Mouse (Mus musculus) liver, embryonic 14.5 days (tissue): Measurements from ENCODE around the gene Zbtb34. TPM values are rescaled to one million over a fixed set of nuclear protein-coding genes. Genes with fewer than 3 reads are reported as not detected.

Experiments
- ATAC-seq: fragments of 200-750 bp; cut with Nextera tagmentation; 2 replicates; pipeline ENCODE4 v1.8.0; 2017; ENCODE audit warnings: moderate number of reproducible peaks, mild to moderate bottlenecking, moderate library complexity; ENCODE audit not compliant: insufficient read depth
- DNase-seq, 3 experiments: peaks; one replicate each; pipeline ENCODE4 v3.0.0-alpha.2; 2012 to 2013; ENCODE audit warnings: low read depth in 3 of 3, low spot score in 3 of 3
- H3K27ac ChIP-seq: fragments of 300-500 bp; sonication (generic); 2 replicates; pipeline ENCODE4 v1.5.1; 2014; ENCODE audit warnings: moderate library complexity, mild to moderate bottlenecking, control low read depth, inconsistent platforms
- H3K27me3 ChIP-seq: fragments of 300-500 bp; sonication (generic); 2 replicates; pipeline ENCODE4 v1.6.1; 2014; ENCODE audit warnings: mild to moderate bottlenecking, low read length, moderate library complexity; ENCODE audit not compliant: control insufficient read depth, insufficient read depth
- H3K36me3 ChIP-seq: fragments of 300-500 bp; sonication (generic); replicated peaks from 2 replicates; pipeline ENCODE4 v1.6.1; 2014; ENCODE audit warnings: low read depth; ENCODE audit not compliant: control insufficient read depth, insufficient read depth
- H3K4me1 ChIP-seq, 2 experiments: fragments of 200-500 bp in 1 of 2; fragments of 300-500 bp in 1 of 2; sonication (generic) in 1 of 2; replicated peaks; 2 replicates each; pipeline ENCODE4 v1.6.1; 2012 to 2014; ENCODE audit warnings: antibody characterized with exemption in 1 of 2, inconsistent platforms in 1 of 2, low read length in 1 of 2; ENCODE audit not compliant: control insufficient read depth in 2 of 2, insufficient read depth in 2 of 2
- H3K4me2 ChIP-seq: fragments of 300-500 bp; sonication (generic); 2 replicates; pipeline ENCODE4 v1.6.1; 2014; ENCODE audit warnings: low read depth, mild to moderate bottlenecking, control low read depth, moderate library complexity
- H3K4me3 ChIP-seq, 2 experiments: fragments of 200-500 bp in 1 of 2; fragments of 300-500 bp in 1 of 2; sonication (generic) in 1 of 2; 2 replicates each; pipeline ENCODE4 v1.5.1; 2012 to 2014; ENCODE audit warnings: low read depth in 2 of 2, low read length in 2 of 2, mild to moderate bottlenecking in 2 of 2, control low read depth in 1 of 2, inconsistent platforms in 1 of 2, moderate library complexity in 1 of 2; ENCODE audit not compliant: insufficient read depth in 1 of 2
- H3K9ac ChIP-seq: fragments of 300-500 bp; sonication (generic); replicated peaks from 2 replicates; pipeline ENCODE4 v1.6.1; 2014; ENCODE audit warnings: mild to moderate bottlenecking, control low read depth, moderate library complexity
- H3K9me3 ChIP-seq: fragments of 300-500 bp; sonication (generic); 2 replicates; pipeline ENCODE4 v1.6.1; 2016; ENCODE audit warnings: low read length, mixed read lengths; ENCODE audit not compliant: control insufficient read depth
- CTCF ChIP-seq: IDR thresholded peaks from 2 replicates; pipeline ENCODE4 v1.5.1; 2016; ENCODE audit warnings: antibody characterized with exemption, low read depth, control low read depth
- EP300 ChIP-seq: IDR thresholded peaks from 2 replicates; pipeline ENCODE4 v1.6.1; 2016; ENCODE audit warnings: antibody characterized with exemption, low read depth
- WGBS: fragments of 180-500 bp; shearing (Covaris S2); extraction: QIAGEN DNeasy Blood & Tissue Kit; methylation state at CpG from one replicate; pipeline ENCODE4 v1.1.7; 2014; ENCODE audit not compliant: insufficient replicate concordance; 5-methylcytosine and 5-hydroxymethylcytosine counted together
- polyA plus RNA-seq, 2 experiments: library from polyadenylated mRNA; depleted of rRNA in 1 of 2; stranded (reverse) in 1 of 2; unstranded in 1 of 2; fragments of >200 nt; fragmentation: Nextera tagmentation in 1 of 2; extraction: Ambion mirVana in 1 of 2; gene quantifications; 2 replicates each; pipeline versions ENCODE4 v1.2.1 to v1.2.3; 2012 to 2014

The Zbtb34 gene
- polyA plus RNA-seq, 2 experiments, result 1.3 to 3.9 TPM

- no peaks in the 10 kb centered on the region for H3K9me3 ChIP-seq
- ATAC-seq, result peak; percentile 72
- H3K27ac ChIP-seq, result peak overlapping the region; percentile 20; the same call in 1 of the 2 replicates
- H3K36me3 ChIP-seq, result no peaks in the 10 kb centered on the region
- TF ChIP-seq EP300 (no peak), CTCF (no peak)
- H3K9ac ChIP-seq, result no peak overlapping the region
- peaks cover 17 to 30% of the 10 kb centered on the region in 2 experiments for H3K4me1 ChIP-seq
- no peak overlapping the region for H3K4me3 ChIP-seq
- H3K27me3 ChIP-seq, result no peaks in the 10 kb centered on the region
- WGBS, result 12% methylated on average over 4 of the region's 4 CpGs
- DNase-seq, result peak in 1 of 3 experiments; percentile 12
- H3K4me2 ChIP-seq, result peak overlapping the region; percentile 18; the same call in 1 of the 2 replicates
These were observed 27.6 kb downstream of the Zbtb34 start for GRCm38 (mm10) chr2:33403511-33404003.

DNA sequence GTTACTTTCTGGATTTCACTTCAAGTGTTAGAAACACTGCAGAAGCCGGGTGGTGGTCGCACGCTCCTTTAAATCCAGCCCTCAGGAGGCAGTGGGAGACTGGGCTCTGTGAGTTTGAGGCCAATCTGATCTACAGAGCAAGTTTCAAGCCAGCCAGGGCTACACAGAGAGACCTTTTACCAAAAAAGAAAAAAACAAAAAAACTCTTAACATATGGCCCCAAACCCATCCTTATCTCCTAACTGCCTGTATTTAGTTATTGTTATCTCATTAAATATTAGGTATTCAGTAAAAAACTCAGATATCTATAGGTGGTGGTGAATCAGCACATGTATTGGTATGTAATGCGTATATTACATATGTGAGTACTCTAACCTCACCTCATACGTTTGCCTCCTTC lies 28.5 kb downstream of the Zbtb34 start:
- Histone ChIP-seq H3K9me3 (no peaks in the 10 kb centered on the region), H3K27me3 (no peaks in the 10 kb centered on the region), H3K9ac (no peak overlapping the region), H3K4me1 (peaks cover 17 to 30% of the 10 kb centered on the region in 2 experiments), H3K27ac (no peak overlapping the region), H3K4me3 (no peak overlapping the region), H3K4me2 (no peak overlapping the region; the same call in 1 of the 2 replicates), H3K36me3 (no peaks in the 10 kb centered on the region)
- 50% methylated on average over 5 of the region's 5 CpGs for WGBS
- no peak for TF ChIP-seq EP300
- TF ChIP-seq CTCF, result no peak
- ATAC-seq (no peak), DNase-seq (no peak)

- no peaks in the 10 kb centered on the region for H3K36me3 ChIP-seq
- peak in 1 of 3 experiments; percentile 37 for DNase-seq
- H3K4me3 ChIP-seq, result no peak overlapping the region
- no peak overlapping the region for H3K9ac ChIP-seq
- peaks cover 17 to 30% of the 10 kb centered on the region in 2 experiments for H3K4me1 ChIP-seq
- WGBS, result 31% methylated on average over 7 of the region's 7 CpGs
- no peaks in the 10 kb centered on the region for H3K27me3 ChIP-seq
- H3K4me2 ChIP-seq, result no peak overlapping the region
- TF ChIP-seq CTCF, result peak; percentile 80
- TF ChIP-seq EP300, result no peak
- H3K27ac ChIP-seq, result no peak overlapping the region
- no peaks in the 10 kb centered on the region for H3K9me3 ChIP-seq
- no peak for ATAC-seq
These were observed 28.9 kb downstream of the Zbtb34 start for GRCm38 (mm10) chr2:33402236-33402635.

- no peak for TF ChIP-seq EP300
- peak; percentile 64 for TF ChIP-seq CTCF
These were observed 29.9 kb downstream of the Zbtb34 start for GRCm38 (mm10) chr2:33401217-33401616.

DNA sequence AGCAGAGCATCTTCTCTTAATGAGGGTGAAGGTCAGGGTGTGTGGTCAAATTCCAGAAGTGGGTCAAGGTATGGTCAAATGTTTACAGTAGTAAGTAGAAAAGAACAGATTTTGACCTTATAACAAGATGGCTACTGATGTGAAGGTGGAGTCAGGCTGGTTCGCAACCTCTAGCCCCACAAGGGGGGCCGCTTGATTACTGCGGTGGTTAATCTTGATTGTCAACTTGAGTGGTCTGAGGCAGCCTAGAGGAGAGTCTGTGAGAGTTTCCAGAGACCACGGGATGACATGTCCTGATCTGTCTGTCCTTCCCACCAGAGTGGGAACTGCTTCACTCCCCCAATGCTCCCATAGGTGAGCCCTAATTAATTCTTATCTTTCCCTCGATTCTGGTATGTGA lies 30.6 kb downstream of the Zbtb34 start:
- ATAC-seq, result no peak
- WGBS, result 57% methylated on average over 5 of the region's 5 CpGs
- H3K4me3 ChIP-seq, result no peak overlapping the region

More at GRCm38 (mm10) chr2:33401217-33401616, 29.9 kb downstream of the Zbtb34 start:
- ATAC-seq (no peak), DNase-seq (no peak)
- no peak overlapping the region for H3K4me3 ChIP-seq
- no peaks in the 10 kb centered on the region for H3K36me3 ChIP-seq
- WGBS, result 30% methylated on average over 3 of the region's 3 CpGs
- no peak overlapping the region for H3K27ac ChIP-seq
- H3K9ac ChIP-seq, result no peak overlapping the region
- H3K4me1 ChIP-seq, result peaks cover 17 to 30% of the 10 kb centered on the region in 2 experiments
- no peak overlapping the region for H3K4me2 ChIP-seq
- H3K27me3 ChIP-seq, result no peaks in the 10 kb centered on the region
- no peaks in the 10 kb centered on the region for H3K9me3 ChIP-seq

More for the DNA sequence above, 30.6 kb downstream of the Zbtb34 start:
- TF ChIP-seq EP300 (no peak), CTCF (no peak)
- H3K36me3 ChIP-seq, result no peaks in the 10 kb centered on the region
- no peak overlapping the region for H3K4me2 ChIP-seq
- no peak for DNase-seq
- no peaks in the 10 kb centered on the region for H3K27me3 ChIP-seq
- H3K9me3 ChIP-seq, result no peaks in the 10 kb centered on the region
- H3K9ac ChIP-seq, result no peak overlapping the region
- no peak overlapping the region for H3K27ac ChIP-seq
- peaks cover 17 to 30% of the 10 kb centered on the region in 2 experiments for H3K4me1 ChIP-seq
